Mouse (Mus musculus) ZHBTc4 (cell line): ENCODE data around the gene Atp5g2.
A peak's percentile ranks its signal among the peaks of the same experiment; 100 is the strongest.

Experiments used
- DNase-seq: peaks from one replicate; pipeline ENCODE4 v3.0.0-alpha.2; 2011; ENCODE audit warnings: low read depth, low spot score

Gene Atp5g2

DNA sequence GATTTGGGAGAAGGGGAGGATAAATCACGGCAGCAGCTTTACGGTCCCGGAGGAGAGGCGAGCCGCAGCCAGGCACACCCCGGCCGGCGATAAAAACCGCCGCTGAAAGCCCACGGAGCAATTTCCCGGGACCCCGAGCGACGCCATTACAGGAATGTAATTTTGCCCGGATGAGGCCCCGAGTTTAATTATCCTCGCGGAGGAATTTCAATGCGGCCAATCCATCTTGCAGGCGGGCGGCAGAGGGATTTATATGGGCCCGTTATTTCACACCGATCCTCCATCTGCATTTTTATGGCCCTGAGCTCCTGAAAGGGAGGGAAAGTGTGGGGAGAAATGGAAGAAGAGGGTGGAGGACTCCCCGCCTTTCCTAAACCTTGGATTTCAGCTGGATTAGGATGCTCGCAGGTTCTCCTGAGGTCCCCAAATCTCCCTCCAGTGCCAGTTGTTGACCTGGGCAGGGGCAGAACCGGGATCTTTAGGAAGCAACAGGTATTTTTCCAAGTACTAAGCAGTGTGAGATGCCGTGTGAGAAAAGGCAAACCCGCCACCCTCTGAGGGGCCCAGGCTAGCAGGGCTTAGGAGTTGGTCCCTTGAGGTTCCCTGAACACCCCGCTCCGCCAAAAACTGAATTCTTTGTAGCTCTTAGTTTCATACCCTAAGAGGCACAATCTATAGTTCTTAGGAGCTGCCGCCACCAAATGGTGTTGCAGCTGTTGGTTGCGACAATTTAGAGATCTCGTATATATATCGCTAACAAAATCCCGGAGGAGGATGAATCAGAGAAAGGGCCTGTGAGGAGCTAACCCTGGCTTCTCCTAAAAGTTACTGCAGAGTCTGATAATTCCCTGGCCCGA is at the start of gene Atp5g2:
Atp5g2 (minus strand) TSS at position 138 of the 857 bp plus-strand sequence.
- peak; percentile 54 for DNase-seq

DNA sequence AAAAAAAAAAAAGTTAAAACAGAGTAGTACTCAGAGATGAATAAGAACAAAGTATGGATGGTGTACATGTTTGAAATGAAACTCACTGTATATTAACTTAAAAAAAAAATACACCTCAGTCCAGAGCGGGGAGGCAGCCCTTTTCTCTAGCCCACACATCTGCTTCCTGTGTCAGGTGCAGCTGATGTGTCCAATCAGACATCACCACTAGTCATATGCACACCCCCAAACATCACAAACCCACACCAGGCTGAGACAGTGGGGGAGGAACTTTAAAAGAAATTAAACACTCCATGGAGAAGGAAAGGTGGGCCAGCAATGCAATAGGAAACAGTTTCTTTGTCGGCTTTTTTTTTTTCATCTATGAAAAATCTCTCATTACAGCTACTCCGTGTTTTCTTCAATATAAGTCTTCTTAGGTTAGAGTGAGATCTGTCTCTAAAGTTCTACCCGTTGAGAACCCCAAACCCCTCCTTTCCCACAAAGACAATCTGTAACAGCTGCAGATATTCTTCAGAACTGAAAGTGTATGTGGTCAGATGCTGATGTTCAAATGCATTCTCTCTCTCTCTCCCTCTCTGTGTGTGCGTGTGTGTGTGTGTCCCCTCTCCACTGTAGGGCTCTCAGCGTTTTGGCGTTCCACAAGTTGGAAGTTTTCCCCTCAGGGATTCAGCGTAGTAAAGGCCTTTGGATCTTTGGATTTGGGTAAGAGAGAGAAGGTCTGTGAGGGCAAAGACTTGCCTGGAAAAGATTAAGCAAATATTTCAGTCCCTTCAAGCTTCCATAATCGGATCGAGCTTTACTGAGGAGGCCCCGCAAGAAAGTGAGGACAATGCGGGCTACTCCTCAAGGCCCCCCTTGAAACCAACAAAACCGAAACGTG is 49.1 kb upstream of the Atp5g2 start:
- DNase-seq = no peak

DNA sequence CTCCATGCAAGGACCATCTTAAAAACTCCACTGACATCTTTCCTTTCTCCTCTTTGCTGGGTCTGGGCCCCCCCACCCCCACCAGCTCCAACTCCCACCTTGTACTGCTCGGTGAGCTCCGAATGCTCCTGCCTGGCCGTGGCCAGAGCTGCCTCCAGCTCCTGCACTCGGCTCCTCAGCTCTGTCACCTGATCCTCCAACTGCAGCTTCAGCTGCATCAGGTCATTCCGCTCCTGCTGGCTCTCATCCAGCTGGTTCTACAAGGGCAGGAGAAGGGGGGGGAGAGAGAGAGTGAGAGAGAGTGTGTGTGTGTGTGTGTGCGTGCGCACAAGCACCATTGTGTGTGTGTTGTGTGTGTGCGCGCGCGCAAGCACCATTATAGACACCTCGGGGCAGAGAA is 44.0 kb upstream of the Atp5g2 start:
- DNase-seq = peak; percentile 26

DNA sequence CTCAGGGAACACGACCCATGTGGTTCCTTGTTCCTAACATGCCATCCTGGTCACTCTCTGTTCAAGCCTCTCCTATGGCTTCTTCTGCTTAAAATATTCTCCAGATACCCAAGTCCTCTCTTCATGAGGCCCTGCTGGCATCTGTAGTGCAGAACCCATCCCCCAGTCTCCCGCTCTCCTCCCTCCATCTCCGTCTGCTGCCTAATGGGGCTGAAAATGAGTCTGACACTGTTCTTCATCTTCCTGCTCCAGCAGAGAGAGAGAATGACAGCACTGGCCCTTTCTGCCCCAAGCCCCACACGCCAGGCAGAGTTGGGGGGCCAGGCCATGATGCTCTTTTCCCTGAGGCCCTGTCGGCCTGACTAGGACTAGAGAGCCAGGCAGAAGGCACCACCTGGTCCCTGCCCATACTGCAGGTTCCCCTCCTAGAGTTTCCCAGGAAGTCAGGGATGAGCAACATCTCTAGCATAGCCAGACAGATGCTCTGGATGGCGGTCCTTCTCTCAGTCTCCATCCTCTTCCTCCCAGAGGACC is 35.7 kb upstream of the Atp5g2 start:
- DNase-seq = no peak

DNA sequence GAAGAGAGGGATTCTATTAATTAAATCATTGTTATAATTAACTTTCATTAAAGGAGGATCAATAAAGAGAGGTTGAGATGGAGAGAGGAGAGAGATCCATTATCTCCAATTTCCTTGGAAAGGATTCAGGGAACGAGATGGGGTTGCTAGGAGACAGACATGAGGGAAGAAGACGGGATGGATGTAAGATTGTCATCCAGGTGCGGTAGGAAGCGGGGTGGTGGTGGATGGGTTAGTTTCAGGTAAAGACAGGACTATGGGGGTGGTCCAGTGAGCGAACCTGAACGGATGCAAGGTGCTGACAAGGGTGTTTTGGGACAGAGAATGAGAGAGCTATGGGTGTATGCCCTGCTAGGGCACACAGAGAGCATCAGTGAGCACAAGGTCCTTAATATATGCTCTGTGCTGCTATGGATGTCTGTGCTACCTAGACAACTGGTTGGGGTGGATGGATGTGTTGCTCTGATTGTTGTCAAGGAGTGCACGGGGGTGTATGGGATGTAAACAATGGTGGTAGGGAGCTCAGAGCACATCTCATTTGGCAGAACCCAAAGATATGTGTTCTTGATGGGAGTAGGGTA is 33.9 kb upstream of the Atp5g2 start:
- no peak for DNase-seq

DNA sequence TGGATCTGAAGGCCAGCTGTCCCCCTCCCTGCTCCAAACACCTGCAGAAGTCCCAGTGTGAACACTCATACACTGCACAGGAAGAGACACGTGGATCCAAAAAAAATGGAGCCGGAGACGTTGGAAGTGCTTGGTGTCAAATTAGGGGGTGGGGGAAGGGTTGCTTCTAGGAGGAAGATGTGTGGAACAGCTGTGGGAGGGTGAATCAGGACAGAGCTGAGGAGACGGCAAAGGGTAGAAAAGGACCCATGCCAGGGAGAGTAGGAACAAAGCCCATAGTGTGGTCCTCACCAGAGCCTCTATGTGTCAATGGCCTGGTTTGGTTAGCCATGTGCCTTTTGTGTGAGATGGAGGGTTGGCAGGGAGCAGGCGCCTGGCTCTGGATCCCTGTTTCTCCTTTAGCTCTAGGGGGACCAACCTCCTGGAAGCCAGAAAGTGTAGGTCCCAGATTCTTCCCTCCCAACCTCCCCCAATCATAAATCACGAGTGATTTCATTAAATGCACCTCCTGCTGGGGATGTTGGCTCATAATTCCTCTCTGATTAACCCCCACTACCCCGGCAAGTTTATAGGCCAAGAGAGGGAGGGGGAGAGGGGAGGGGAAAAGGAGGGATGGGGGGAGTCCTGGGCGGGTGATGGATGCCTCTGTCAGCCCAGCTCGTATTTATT is 33.2 kb upstream of the Atp5g2 start:
- no peak for DNase-seq

DNA sequence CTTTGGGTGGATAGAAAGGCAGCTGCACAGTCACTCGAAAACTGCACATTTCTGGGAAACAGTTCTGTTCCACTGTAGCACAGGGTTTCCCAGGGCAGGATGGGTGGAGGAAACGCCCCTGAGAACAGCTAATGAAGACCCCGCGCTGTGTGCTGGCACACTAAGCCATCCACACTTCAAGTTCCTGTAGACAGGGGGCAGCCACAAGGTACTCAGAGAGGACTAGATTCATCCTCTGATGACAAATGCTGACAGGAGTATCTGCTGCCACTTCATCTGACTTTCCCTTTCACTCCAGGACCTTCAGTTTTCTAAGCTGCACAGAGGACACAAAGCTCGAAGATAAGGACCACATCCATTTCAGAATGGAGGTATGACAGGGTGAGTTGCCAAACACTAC is 32.7 kb upstream of the Atp5g2 start:
- DNase-seq = peak; percentile 18

DNA sequence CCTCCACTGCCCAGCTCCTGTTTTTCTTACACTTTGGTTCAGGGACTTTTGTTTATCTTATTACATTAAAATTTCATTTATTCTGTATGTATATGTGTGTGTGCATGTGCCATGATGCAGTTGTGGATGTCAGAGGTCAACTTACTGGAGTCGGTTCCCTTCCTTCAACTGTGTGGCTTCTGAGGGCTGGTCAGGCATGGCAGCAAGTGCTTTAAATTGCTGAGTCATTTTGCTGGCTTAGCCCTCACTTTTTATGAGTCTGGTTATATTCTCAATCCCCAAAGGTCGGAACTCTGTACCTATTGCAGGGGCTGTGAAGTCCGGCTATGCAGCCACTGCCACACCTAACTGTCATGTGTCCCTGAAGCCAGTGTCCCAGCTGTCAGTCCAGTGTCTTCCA is 30.8 kb upstream of the Atp5g2 start:
- DNase-seq = no peak

DNA sequence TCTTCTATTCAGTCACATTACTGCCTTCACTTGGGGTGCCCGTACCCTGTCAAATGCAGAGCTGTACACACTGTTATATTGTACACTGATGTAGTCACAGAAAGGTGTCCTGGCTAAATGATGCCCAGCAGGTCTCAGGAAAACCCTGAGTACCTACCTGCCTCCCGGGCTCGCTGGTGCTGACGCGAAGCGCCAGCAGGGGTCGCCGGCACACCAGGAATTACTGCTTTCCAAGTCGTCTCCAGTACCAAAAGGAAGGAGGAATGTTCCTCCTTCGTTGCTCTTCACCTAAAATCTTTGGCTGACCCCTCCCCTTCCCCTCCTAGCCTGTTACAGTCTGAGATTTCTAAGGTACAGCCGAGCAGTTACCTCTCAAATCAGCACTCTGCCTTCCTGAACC is 26.0 kb upstream of the Atp5g2 start:
- peak; percentile 87 for DNase-seq

DNA sequence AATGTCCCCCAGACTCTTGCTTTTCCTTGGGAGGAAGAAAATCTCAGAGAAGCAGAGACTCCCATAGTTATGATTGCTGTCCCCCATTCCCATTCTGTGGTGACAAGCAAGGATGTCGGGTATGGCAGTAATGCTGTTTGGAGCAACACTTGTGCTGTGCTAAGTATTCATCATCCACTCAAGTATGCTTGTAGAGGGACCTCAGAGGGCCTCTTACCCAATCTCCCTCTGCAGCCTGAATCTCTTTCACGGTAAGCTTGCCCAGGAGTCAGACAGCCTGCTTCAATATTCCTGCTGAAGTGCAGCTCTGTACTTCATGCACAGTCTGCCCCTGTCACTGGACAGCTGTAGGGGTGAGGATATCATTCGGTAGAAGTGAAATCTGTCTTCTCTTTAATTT is 24.7 kb upstream of the Atp5g2 start:
- DNase-seq = no peak

DNA sequence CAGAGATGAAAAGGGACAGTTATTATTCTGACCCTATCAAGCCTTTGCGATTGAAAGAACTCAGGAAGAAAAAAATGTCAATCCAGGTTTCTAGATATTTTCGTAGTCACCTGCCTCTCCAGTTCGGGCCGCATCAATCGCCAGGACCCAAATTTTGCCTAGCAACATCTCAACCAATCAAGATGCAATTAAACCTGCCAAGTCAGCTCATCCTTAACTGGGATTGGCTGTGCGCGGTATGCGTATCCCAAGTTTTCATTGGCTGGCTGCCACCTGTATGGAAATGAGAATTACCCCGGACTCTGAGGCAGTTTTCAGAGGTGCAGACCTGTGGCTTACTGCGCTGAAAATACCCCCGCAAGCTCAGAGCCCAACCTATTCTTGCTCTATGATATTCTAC is 21.4 kb upstream of the Atp5g2 start:
- DNase-seq = peak; percentile 90

DNA sequence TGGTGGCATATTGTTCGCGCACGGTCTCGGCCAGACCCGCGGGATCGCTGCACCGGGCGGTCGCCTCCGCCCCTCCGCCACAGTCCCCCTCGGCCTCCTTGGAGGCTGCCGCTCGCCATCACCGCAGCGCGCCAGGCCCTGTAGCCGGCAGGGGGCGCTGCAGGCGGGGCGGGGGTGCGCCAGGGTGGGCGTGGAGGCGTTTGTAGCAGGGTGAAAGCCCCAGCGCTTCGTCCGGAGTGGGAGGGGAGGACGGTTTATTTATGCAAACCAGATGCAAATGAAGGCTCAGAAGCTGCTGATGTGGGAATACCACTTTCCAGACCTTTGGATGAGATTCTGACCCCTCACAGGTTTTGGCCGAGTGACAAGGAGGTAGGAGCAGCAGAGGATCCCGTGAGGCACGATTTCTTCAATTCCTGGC is 20.8 kb upstream of the Atp5g2 start:
- peak; percentile 95 for DNase-seq

DNA sequence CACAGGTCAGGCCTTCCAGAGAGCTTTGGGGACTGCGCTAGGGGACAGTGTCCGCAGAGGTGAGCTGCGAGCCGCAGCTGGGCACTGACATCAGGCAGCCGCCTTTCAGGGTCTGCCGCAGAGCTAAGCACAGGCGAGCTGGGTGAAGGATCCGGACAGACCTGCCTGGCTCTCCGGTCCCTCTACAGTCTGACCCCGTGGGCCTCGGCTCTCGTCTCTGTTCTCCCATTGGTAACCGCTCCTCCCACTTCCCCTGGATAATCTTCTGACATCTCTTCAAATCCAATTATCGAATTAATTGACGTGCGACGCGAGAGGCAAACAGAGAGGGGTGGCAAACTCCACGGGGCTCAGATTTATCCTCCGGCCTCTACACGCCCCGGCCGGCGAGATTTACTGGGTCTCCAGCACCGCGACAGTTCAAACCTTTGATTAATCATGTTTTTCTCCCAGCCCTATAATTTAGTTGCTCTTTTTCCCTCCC is 20.2 kb upstream of the Atp5g2 start:
- no peak for DNase-seq

DNA sequence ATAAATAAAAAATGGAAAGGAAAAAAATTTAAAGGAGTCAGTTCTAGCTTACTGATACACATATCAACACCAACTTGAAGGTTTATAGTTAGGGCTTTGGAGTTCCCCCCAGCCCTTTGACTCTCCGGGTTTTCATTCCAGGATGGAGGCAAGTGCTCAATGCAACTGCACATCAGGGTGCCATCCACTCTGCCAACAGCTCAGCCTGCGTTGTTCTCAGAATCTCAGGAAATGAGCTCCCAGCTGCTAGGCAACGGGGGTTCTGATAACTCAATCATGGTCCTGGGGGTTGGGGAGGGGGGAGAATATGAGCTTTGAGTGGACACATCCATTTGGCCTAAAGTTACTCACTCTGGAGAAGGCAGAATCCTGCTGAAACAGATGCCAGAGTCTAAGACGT is 13.6 kb upstream of the Atp5g2 start:
- DNase-seq = no peak

DNA sequence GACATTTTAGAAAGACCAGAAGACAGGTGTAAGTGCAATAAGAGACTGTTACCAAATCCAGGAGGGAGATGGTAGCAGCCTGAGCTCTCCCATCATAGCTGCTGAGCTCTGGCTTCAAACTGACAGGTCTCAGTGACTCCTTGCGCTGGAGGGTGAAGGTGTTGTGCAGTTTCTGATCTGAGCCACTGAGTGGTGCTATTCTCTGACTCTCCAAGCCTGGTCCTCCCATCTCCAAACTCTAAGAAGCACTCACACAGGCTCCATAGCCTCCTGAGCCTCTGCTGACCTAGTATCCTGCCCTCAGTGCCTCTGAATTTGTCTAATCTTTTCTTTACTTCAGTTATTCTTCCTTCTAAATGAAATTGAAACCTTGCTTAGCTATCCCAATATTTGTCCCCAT is 11.5 kb upstream of the Atp5g2 start:
- DNase-seq = peak; percentile 65

DNA sequence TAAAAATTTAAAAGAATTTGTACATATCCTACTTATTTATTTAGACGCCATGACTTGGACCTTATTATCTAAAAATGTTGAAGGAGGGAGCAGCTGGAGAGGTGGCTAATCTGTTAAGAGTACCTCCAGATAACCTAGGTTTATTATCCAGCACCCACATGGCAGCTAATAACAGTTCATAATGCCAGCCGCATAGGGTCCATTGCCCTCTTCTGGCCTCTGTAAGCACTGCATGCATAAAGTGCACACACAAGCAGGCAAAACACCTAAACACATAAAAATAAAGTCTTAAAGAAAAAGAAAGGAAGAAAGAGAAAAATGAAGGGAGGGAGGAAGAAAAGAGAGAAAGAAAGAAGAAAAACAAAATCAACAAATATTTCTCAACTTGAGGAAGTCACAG is 4.2 kb upstream of the Atp5g2 start:
- peak; percentile 65 for DNase-seq

DNA sequence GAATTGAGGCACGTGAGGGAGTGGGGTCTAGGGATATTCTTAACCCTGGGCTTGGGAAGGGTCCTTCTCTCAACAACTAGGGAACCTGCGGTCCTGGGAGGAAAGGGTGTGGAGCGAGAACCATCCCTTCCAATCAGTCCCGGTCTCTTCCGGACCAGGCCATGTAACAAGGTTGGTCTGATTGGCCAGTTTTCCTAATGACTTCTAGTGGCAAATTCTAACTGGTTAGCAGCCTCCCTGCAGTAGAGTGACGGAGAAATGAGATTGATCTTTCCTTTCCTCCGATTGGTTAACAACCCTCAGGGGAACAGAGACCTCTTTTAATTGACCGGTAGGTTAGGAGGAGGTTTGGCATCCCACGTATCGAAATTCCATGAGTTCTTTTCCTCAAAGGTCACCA is 1.4 kb upstream of the Atp5g2 start:
- peak; percentile 92 for DNase-seq

DNA sequence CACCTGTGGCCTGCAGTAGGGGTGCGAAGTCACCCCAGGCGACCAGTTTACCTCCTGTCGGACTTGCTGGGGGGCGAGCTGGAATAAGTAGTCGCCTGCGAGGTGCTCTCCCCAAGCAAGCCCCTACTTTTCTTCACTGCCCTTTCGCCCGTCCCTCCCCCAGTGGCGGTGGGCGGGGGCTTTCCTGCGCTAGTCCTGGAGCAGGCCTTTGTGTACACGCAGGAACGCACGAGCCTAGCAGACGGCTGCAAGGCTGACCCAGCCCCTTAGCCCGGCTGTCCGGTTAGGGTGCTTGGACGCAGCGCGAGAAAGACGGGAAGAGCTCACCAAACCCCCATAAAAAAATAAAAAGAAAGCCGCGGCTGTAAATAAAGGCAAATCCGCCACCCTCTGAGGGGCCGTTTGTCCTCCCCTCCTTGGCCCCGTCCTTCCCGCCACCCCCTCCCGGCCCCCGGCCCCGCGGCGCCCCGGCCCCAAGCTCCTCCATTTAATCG is 384 bp downstream of the Atp5g2 start:
- DNase-seq = peak; percentile 90

DNA sequence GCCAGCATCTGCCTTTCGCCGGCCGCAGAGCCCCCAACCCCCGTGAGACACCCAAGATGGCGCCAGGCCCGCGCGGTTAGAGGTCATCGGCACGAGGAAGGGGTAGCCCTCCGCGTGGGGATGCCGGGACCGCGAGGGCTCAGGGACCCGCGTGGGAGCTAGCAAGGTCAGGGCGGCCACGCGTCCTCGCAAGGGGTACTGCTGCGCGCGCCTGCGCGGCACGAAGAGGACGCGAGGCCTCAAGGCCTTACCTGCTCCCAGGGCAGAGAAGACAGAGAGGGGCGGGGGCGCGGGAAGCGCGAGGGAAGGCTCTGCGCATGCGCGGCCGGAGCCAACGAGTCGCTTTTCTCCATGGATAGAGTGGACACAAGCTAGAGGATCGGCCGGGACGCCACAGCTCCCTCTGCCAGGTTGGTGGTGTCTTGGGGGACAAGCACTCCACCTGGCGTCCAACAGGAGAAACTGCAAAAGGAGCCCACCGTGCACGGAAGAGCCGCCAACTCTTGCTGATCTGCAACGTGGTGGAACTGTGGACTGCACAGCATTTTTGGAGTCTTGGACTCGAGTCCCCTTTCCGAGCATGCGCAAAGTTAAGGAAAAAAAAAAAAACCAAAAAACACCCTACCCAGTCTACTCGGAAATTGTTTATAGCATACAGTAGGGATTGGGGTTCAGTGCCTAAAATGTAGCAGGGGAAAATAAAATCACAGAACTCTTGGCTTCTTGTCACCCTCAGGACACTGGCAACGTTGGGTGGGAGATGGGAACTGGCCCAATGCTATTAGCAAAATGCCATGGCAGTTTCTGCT is 1.2 kb downstream of the Atp5g2 start:
- DNase-seq = peak; percentile 99

DNA sequence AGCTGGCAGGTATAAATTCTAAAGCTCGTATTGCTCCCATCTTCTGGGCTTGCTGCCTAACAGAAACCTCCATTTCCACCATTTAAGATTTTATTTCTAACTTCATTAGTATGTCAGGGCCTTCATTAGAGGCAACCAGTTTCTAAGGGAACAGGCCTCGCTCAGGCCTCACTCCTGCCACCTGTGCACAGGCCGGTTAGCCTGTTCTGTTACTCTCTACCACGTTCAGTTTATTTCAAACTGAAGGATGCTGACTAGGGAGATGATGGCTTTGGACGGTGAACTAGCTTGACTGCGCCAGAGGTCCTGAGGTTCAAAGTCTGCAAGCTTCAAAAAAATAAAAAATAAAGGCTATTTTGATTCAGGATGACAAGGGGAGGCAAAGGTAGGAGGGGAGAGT is 1.9 kb downstream of the Atp5g2 start:
- peak; percentile 39 for DNase-seq
